In the genomic region with DNA sequence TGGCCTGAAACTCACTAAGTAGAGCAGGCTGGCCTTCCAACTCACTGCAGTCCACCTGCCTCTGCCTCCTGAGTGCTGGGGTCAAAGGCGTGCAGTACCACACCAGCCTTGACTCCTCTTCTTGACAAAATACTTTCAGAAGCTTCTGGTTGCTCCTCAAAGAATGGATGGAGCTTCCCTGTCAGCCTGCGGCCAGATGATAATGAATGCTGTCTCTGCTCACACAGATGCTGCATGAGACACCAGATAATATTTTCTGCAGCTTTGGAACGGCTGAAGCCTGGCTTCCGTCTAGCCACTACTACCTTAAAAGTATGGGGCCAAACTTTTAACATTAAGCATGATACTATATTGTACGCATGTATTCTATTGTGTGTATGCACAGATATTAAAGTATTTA, we compare ENCODE assay signal across 17 mouse cellular contexts. TPM values are rescaled to one million over a fixed set of nuclear protein-coding genes. Genes with fewer than 3 reads are reported as not detected.
DNase-seq lines count a peak whose midpoint lies in the region; ATAC-seq lines count a peak whose summit lies in the region.
"Had no signal": no experiment of that assay in that cellular context is flagged by ENCODE, and none has a peak within 500 bp of the region (broad histone marks: within the 10 kb centered on the region; RNA-seq: fewer than 3 reads in every experiment).

No protein-coding gene starts in this region.

- no peak for ATAC-seq in midbrain, embryonic 11.5 days (ENCODE audit: low FRiP score)
- ATAC-seq in intestine, embryonic 16.5 days, result peak; percentile 36; the same call in 1 of the 2 replicates
- ATAC-seq in megakaryocyte progenitor cell, adult 5-6 weeks (replicated peaks; ENCODE audit: poor library complexity), result peak; percentile 74
- ATAC-seq: lung, postnatal 0 days; midbrain, embryonic 15.5 days had no signal

- H3K27ac ChIP-seq in midbrain, embryonic 10.5 days (replicated peaks), result peak overlapping the region; percentile 57; the same call in 1 of the 2 replicates
- H3K27ac ChIP-seq in midbrain, embryonic 11.5 days (ENCODE audit: low read depth, low read length), result no peak overlapping the region; the same call in 1 of the 2 replicates
- no peak overlapping the region for H3K27ac ChIP-seq in intestine, embryonic 16.5 days (ENCODE audit: low read length)
- H3K27ac ChIP-seq: hindbrain, embryonic 13.5 days; kidney, embryonic 15.5 days; limb, embryonic 10.5 days; midbrain, embryonic 15.5 days; neural tube, embryonic 12.5 days had no signal

- H3K4me2 ChIP-seq in midbrain, embryonic 11.5 days, result no peak overlapping the region
- H3K4me2 ChIP-seq in intestine, embryonic 16.5 days (ENCODE audit: low read depth, low read length), result no peak overlapping the region
- H3K4me2 ChIP-seq: hindbrain, embryonic 13.5 days; kidney, embryonic 15.5 days; midbrain, embryonic 15.5 days; neural tube, embryonic 12.5 days had no signal

- no peaks in the 10 kb centered on the region for H3K4me1 ChIP-seq in midbrain, embryonic 10.5 days
- no peaks in the 10 kb centered on the region for H3K4me1 ChIP-seq in midbrain, embryonic 11.5 days (ENCODE audit: control insufficient read depth, insufficient read depth, low read length)
- H3K4me1 ChIP-seq in intestine, embryonic 16.5 days (ENCODE audit: control insufficient read depth, insufficient read depth, low read length), result no peaks in the 10 kb centered on the region
- H3K4me1 ChIP-seq: hindbrain, embryonic 13.5 days; kidney, embryonic 15.5 days; limb, embryonic 10.5 days; midbrain, embryonic 15.5 days; neural tube, embryonic 12.5 days had no signal

- no peaks in the 10 kb centered on the region for H3K36me3 ChIP-seq in midbrain, embryonic 10.5 days
- no peaks in the 10 kb centered on the region for H3K36me3 ChIP-seq in midbrain, embryonic 11.5 days (ENCODE audit: control insufficient read depth, insufficient read depth, low read length)
- no peaks in the 10 kb centered on the region for H3K36me3 ChIP-seq in intestine, embryonic 16.5 days (ENCODE audit: control insufficient read depth, insufficient read depth, low read length)
- H3K36me3 ChIP-seq: hindbrain, embryonic 13.5 days; kidney, embryonic 15.5 days; limb, embryonic 10.5 days; midbrain, embryonic 15.5 days; neural tube, embryonic 12.5 days had no signal

- no peaks in the 10 kb centered on the region for H3K9me3 ChIP-seq in midbrain, embryonic 10.5 days (replicated peaks)
- no peaks in the 10 kb centered on the region for H3K9me3 ChIP-seq in midbrain, embryonic 11.5 days (ENCODE audit: control insufficient read depth, low read length)
- H3K9me3 ChIP-seq in intestine, embryonic 16.5 days (ENCODE audit: control insufficient read depth, low read length), result no peaks in the 10 kb centered on the region
- H3K9me3 ChIP-seq: hindbrain, embryonic 13.5 days; kidney, embryonic 15.5 days; limb, embryonic 10.5 days; midbrain, embryonic 15.5 days; neural tube, embryonic 12.5 days had no signal

- 90% methylated on average over 5 of the region's 5 CpGs for WGBS in midbrain, embryonic 10.5 days
- 88% methylated on average over 5 of the region's 5 CpGs for WGBS in midbrain, embryonic 11.5 days
- 92% methylated on average over 5 of the region's 5 CpGs for WGBS in intestine, embryonic 16.5 days

- H3K27me3 ChIP-seq in midbrain, embryonic 10.5 days (ENCODE audit: low read depth, poor library complexity, severe bottlenecking), result no peaks in the 10 kb centered on the region
- H3K27me3 ChIP-seq in midbrain, embryonic 11.5 days (ENCODE audit: control insufficient read depth, insufficient read depth, low read length), result no peaks in the 10 kb centered on the region
- H3K27me3 ChIP-seq in intestine, embryonic 16.5 days (replicated peaks; ENCODE audit: control insufficient read depth, insufficient read depth, low read length), result no peaks in the 10 kb centered on the region
- H3K27me3 ChIP-seq: CH12.LX; kidney, embryonic 15.5 days; midbrain, embryonic 15.5 days; neural tube, embryonic 12.5 days had no signal

- no peak overlapping the region for H3K4me3 ChIP-seq in midbrain, embryonic 10.5 days
- no peak overlapping the region for H3K4me3 ChIP-seq in midbrain, embryonic 11.5 days (ENCODE audit: low read depth, low read length)
- no peak overlapping the region for H3K4me3 ChIP-seq in intestine, embryonic 16.5 days (ENCODE audit: low read length)
- H3K4me3 ChIP-seq: hindbrain, embryonic 13.5 days; kidney, embryonic 15.5 days; limb, embryonic 10.5 days; midbrain, embryonic 15.5 days; neural tube, embryonic 12.5 days had no signal

- no peak for DNase-seq in midbrain, embryonic 10.5 days (ENCODE audit: low spot score)
- DNase-seq in midbrain, embryonic 11.5 days (ENCODE audit: low spot score, missing footprints), result no peak
- DNase-seq in c-Kit-positive CD71-positive TER-119-negative erythroid progenitor cells, embryonic 14.5 days (ENCODE audit: low read depth), result peak; percentile 83
- DNase-seq in urinary bladder, adult 18-20 months (ENCODE audit: low spot score in 2 of 2), result no peak
- no peak for DNase-seq in right cerebral cortex, adult 2 months (ENCODE audit: low spot score in 2 of 2)
- DNase-seq: cerebellum, adult 11-12 months had no signal

- H3K9ac ChIP-seq in midbrain, embryonic 11.5 days (ENCODE audit: low read length), result no peak overlapping the region
- no peak overlapping the region for H3K9ac ChIP-seq in intestine, embryonic 16.5 days (ENCODE audit: low read depth, low read length)
- H3K9ac ChIP-seq: hindbrain, embryonic 13.5 days; kidney, embryonic 15.5 days; midbrain, embryonic 15.5 days; neural tube, embryonic 12.5 days had no signal

RNA-seq across cellular contexts. Expression of gene Hemgn, which starts 2.6 kb away (rescaled TPM):
- polyA plus RNA-seq in midbrain, embryonic 10.5 days (2016; fragmentation: Nextera tagmentation; extraction: Ambion mirVana), result 13.4 and 14.5 TPM in 2 replicates
- 20.4 and 20.5 TPM in 2 replicates for polyA plus RNA-seq in midbrain, embryonic 11.5 days (2014; fragmentation: Nextera tagmentation; extraction: Ambion mirVana)
- 2.6 and 8.1 TPM in 2 replicates for polyA plus RNA-seq in intestine, embryonic 16.5 days (2015; fragmentation: Nextera tagmentation; extraction: Ambion mirVana)
- 11.7 and 25.5 TPM in 2 replicates for total RNA-seq in megakaryocyte progenitor cell, adult 5-6 weeks (2015)
- total RNA-seq in megakaryocyte progenitor cell, adult 5-6 weeks (2017), result 9.6 and 20.6 TPM in 2 replicates
- total RNA-seq: CH12.LX; layer of hippocampus, postnatal 10 days had no signal
- polyA plus RNA-seq: cortical plate, adult 2 months had no signal

RNA-seq across cellular contexts. Expression of gene Trmo, which starts 21.4 kb away (rescaled TPM):
- 10.7 and 12.9 TPM in 2 replicates for polyA plus RNA-seq in midbrain, embryonic 10.5 days (2016; fragmentation: Nextera tagmentation; extraction: Ambion mirVana)
- 11.9 and 13.8 TPM in 2 replicates for polyA plus RNA-seq in midbrain, embryonic 11.5 days (2014; fragmentation: Nextera tagmentation; extraction: Ambion mirVana)
- 12.5 and 13.0 TPM in 2 replicates for polyA plus RNA-seq in intestine, embryonic 16.5 days (2015; fragmentation: Nextera tagmentation; extraction: Ambion mirVana)
- total RNA-seq in megakaryocyte progenitor cell, adult 5-6 weeks (2015), result 6.7 and 9.1 TPM in 2 replicates
- total RNA-seq in megakaryocyte progenitor cell, adult 5-6 weeks (2017), result 12.6 and 14.4 TPM in 2 replicates

RNA-seq across cellular contexts. Expression of gene Anp32b, which starts 40.0 kb away (rescaled TPM):
- polyA plus RNA-seq in midbrain, embryonic 10.5 days (2016; fragmentation: Nextera tagmentation; extraction: Ambion mirVana), result 345 and 414 TPM in 2 replicates
- polyA plus RNA-seq in midbrain, embryonic 11.5 days (2014; fragmentation: Nextera tagmentation; extraction: Ambion mirVana), result 285 and 311 TPM in 2 replicates
- 185 and 206 TPM in 2 replicates for polyA plus RNA-seq in intestine, embryonic 16.5 days (2015; fragmentation: Nextera tagmentation; extraction: Ambion mirVana)
- total RNA-seq in megakaryocyte progenitor cell, adult 5-6 weeks (2015), result 743 and 817 TPM in 2 replicates
- total RNA-seq in megakaryocyte progenitor cell, adult 5-6 weeks (2017), result 148 and 191 TPM in 2 replicates
